Mouse (Mus musculus) bone marrow macrophage, adult 2 months (primary cell): Measurements from ENCODE around the gene Svopl. TPM values are rescaled to one million over a fixed set of nuclear protein-coding genes. Genes with fewer than 3 reads are reported as not detected.

Experiments used
- H3K27ac ChIP-seq: 2 replicates; pipeline ENCODE4 v1.5.1; 2012; ENCODE audit warnings: low read depth, low read length; ENCODE audit not compliant: insufficient read depth
- H3K4me1 ChIP-seq: 2 replicates; pipeline ENCODE4 v1.6.1; 2012; ENCODE audit warnings: low read length; ENCODE audit not compliant: control insufficient read depth, insufficient read depth
- H3K4me3 ChIP-seq: 2 replicates; pipeline ENCODE4 v1.5.1; 2012; ENCODE audit warnings: mild to moderate bottlenecking, low read length, moderate library complexity; ENCODE audit not compliant: insufficient read depth
- CTCF ChIP-seq: IDR thresholded peaks from 2 replicates; pipeline ENCODE4 v1.5.1; 2012; ENCODE audit warnings: low read depth, mild to moderate bottlenecking, low read length, moderate library complexity
- POLR2A ChIP-seq: IDR thresholded peaks from 2 replicates; pipeline ENCODE4 v1.6.1; 2012; ENCODE audit warnings: mild to moderate bottlenecking, low read depth, low read length, borderline replicate concordance
- polyA plus RNA-seq: library from polyadenylated mRNA; stranded (reverse); fragments of >200 nt; gene quantifications from 2 replicates; pipeline ENCODE4 v1.2.4, GENCODE M21; 2012; ENCODE audit not compliant: missing spikeins, insufficient read depth, insufficient read length

Svopl gene
- polyA plus RNA-seq, 1 experiment, result not detected

DNA sequence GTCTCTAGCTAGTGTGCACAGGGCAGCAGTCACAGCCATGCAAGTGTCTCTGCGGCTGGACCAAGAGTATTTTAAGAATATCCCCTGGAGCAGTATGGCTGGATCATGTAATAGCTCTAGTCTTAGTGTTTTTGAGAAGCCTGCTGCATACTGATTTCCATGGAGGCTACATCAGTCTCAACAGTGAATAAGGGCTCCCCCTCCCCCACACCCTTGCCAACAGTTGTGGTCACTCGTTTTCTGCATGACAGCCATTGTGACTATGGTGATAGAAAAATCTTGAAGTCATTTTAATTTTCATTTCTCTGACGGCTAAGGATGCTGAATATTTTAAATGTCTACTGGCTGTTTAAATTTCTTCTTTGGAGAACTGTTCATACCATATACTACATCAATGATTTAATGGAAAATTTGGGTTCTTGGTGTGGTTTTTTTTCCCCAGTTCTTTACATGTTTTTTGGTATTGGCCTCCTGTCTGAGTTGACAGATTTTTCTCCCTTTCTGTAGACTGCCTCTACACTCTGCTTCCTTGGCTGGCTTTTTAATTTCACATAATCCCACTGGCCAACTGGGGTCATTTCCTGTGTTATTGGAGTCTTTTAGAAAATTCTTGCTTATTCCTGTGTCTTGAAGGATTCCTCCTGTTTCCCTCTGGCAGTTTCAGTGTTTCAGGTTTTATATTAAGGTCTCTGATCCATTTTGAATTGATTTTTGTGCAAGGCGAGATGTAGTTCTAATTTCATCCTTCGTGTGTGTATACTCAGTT lies 13.8 kb downstream of the Svopl start:
- H3K27ac ChIP-seq, result no peak overlapping the region

GRCm38 (mm10) chr6:38031924-38032540 lies 14.8 kb downstream of the Svopl start:
- Histone ChIP-seq H3K4me1 (no peaks in the 10 kb centered on the region), H3K4me3 (no peak overlapping the region), H3K27ac (no peak overlapping the region)
- TF ChIP-seq POLR2A (no peak), CTCF (no peak)

More for the DNA sequence above, 13.8 kb downstream of the Svopl start:
- no peak for TF ChIP-seq POLR2A
- no peak for TF ChIP-seq CTCF
- Histone ChIP-seq H3K4me1 (no peaks in the 10 kb centered on the region), H3K4me3 (no peak overlapping the region)

DNA sequence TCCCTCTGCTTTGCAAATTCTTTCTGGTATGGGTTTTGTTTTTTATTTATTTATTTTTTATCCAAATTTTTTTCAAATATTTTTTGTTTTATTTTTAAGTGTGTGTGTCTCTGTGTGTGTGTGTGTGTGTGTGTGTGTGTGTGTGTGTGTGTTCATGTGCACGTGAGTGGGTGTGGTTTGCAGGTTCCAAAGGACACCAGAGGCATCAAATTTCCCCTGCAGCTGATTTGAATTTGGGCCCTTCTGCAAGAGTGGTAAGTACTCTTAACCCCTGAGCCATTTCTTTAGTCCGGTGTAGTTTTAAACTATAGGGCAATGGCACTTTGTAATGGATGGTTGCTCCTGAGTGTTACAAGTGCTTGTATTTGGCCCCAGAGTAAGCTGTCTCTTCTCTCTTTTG lies 18.6 kb downstream of the Svopl start:
- Histone ChIP-seq H3K4me1 (no peaks in the 10 kb centered on the region), H3K4me3 (no peak overlapping the region), H3K27ac (no peak overlapping the region)
- no peak for TF ChIP-seq POLR2A
- no peak for TF ChIP-seq CTCF

DNA sequence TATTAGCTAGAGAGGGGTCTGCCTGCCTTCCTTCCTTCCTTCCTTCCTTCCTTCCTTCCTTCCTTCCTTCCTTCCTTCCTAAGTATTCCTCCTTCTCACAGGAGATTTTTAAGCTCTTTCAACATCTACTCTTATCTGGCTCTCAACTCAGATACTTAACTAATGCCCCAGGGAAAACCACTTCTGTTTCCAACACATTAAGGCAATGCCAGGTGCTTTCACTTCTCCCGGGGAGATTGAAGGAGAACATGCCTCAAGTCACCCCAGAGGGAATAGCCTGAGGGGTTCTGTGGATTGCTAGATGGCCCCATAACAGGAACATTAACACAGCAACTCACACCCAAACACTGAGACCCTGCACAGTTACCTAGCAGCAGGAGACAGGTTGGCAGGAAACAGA lies 19.0 kb downstream of the Svopl start:
- no peak overlapping the region for H3K27ac ChIP-seq
- TF ChIP-seq POLR2A (no peak), CTCF (no peak)
- H3K4me3 ChIP-seq, result no peak overlapping the region
- no peaks in the 10 kb centered on the region for H3K4me1 ChIP-seq

DNA sequence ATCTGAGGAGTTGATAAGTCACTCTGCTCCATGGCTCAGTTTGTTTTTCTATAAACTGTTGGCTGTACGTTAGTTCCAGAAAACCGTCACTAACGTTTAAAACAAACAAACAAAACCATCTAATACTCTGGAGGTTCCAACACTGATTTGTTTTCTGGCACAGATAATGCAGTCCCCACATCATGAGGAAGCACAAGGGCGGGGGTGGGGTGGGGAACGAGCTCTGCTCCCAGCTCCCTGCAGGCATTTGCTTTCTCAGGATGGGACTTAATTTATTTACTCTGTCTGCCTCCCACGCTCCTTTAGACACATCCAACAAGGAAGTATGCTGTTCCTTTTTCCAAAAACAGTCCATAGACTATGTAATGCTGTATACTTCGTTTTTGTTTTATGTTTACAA lies 23.5 kb downstream of the Svopl start:
- H3K4me3 ChIP-seq, result no peak overlapping the region
- no peak overlapping the region for H3K27ac ChIP-seq

GRCm38 (mm10) chr6:38021406-38021805 lies 25.4 kb downstream of the Svopl start:
- no peak overlapping the region for H3K4me3 ChIP-seq
- no peak for TF ChIP-seq POLR2A
- TF ChIP-seq CTCF, result no peak
- no peaks in the 10 kb centered on the region for H3K4me1 ChIP-seq
- H3K27ac ChIP-seq, result no peak overlapping the region

More for the DNA sequence above, 23.5 kb downstream of the Svopl start:
- TF ChIP-seq POLR2A (no peak), CTCF (no peak)
- no peaks in the 10 kb centered on the region for H3K4me1 ChIP-seq

- TF ChIP-seq CTCF, result no peak
- TF ChIP-seq POLR2A, result no peak
- H3K4me3 ChIP-seq, result no peak overlapping the region
- no peak overlapping the region for H3K27ac ChIP-seq
- no peaks in the 10 kb centered on the region for H3K4me1 ChIP-seq
Observed at GRCm38 (mm10) chr6:38012829-38013228, 34.0 kb downstream of the Svopl start.

DNA sequence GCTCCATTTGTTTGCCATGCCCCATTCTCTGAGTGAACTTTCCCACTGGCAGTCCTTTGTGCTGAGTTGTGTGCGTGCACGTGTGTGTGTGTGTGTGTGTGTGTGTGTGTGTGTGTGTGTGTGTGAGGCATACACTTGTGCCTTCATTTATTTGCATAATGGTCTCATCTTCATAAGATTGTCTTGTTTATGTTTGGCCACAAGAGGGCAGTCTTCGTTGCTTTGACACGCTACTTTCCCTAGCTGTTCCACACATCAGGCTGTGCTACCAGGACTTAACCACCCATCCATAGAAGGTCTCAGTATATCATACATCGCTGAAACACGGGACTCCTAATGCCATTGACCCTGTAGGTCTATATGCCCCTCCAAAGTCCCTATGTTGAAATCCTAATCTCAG lies 39.3 kb downstream of the Svopl start:
- Histone ChIP-seq H3K27ac (no peak overlapping the region), H3K4me1 (no peaks in the 10 kb centered on the region), H3K4me3 (no peak overlapping the region)
- TF ChIP-seq POLR2A, result no peak
- TF ChIP-seq CTCF, result no peak

- TF ChIP-seq POLR2A (no peak), CTCF (no peak)
- H3K4me3 ChIP-seq, result no peak overlapping the region
- no peak overlapping the region for H3K27ac ChIP-seq
- H3K4me1 ChIP-seq, result no peaks in the 10 kb centered on the region
Observed at GRCm38 (mm10) chr6:37967386-37967785, 79.4 kb downstream of the Svopl start.

DNA sequence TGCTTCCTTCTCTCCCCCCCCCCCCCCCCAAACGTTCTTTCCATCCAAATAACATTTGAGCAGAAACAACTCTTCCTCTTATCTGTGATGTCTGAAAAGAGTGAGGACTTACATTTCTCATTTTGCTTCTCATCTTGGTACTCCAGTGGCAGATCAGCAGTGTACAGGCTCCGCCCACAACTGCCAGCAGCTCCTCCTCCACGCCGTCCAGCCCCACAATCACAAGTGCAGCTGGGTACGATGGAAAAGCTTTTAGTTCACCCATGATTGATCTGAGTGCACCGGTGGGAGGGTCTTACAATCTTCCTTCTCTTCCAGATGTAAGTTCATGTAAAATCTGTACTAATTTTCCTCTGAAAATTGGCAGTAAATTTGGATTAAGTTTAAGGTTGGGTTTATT lies 95.5 kb downstream of the Svopl start:
- H3K4me1 ChIP-seq, result peaks cover 2% of the 10 kb centered on the region; the same call in 1 of the 2 replicates
- H3K27ac ChIP-seq, result no peak overlapping the region
- H3K4me3 ChIP-seq, result no peak overlapping the region
- TF ChIP-seq CTCF, result no peak
- no peak for TF ChIP-seq POLR2A
